Mouse (Mus musculus) lung, postnatal 14 days (tissue): ENCODE results near the gene Tnfrsf18.
A peak's percentile ranks its signal among the peaks of the same experiment; 100 is the strongest.

Experiments used
- DNase-seq: peaks from one replicate; pipeline ENCODE4 v3.0.0; 2021

Tnfrsf18 gene

GRCm38 (mm10) chr4:156026013-156026412 lies at the start of gene Tnfrsf18:
TSS of gene Tnfrsf18 (plus strand) at chr4:156026164.
- DNase-seq = peak; percentile 61

- DNase-seq = no peak
Observed at GRCm38 (mm10) chr4:155981436-155982082, 44.4 kb upstream of the Tnfrsf18 start.

- DNase-seq = no peak
Observed at GRCm38 (mm10) chr4:155983788-155984187, 42.2 kb upstream of the Tnfrsf18 start.

- peak; percentile 8 for DNase-seq
Observed at GRCm38 (mm10) chr4:155991211-155991907, 34.6 kb upstream of the Tnfrsf18 start.

- no peak for DNase-seq
Observed at GRCm38 (mm10) chr4:155991908-155992230, 34.1 kb upstream of the Tnfrsf18 start.

- peak; percentile 83 for DNase-seq
Observed at GRCm38 (mm10) chr4:155992241-155992905, 33.6 kb upstream of the Tnfrsf18 start, which contains the start of the genes B3galt6 and Sdf4. TSS of gene B3galt6 (minus strand) at chr4:155992649. TSS of gene Sdf4 (plus strand) at chr4:155992872.

- peak; percentile 97 for DNase-seq
Observed at GRCm38 (mm10) chr4:155992906-155993547, 32.9 kb upstream of the Tnfrsf18 start.

- no peak for DNase-seq
Observed at GRCm38 (mm10) chr4:155993606-155994005, 32.4 kb upstream of the Tnfrsf18 start.

GRCm38 (mm10) chr4:156004109-156004508 lies 21.9 kb upstream of the Tnfrsf18 start:
- DNase-seq = no peak

GRCm38 (mm10) chr4:156008369-156008768 lies 17.6 kb upstream of the Tnfrsf18 start:
- no peak for DNase-seq

GRCm38 (mm10) chr4:156013637-156014036 lies 12.3 kb upstream of the Tnfrsf18 start, which contains the start of gene Tnfrsf4:
TSS of gene Tnfrsf4 (plus strand) at chr4:156013843.
- DNase-seq = no peak

GRCm38 (mm10) chr4:156014436-156014835 lies 11.5 kb upstream of the Tnfrsf18 start:
- DNase-seq = no peak

GRCm38 (mm10) chr4:156019771-156020170 lies 6.2 kb upstream of the Tnfrsf18 start:
- no peak for DNase-seq

GRCm38 (mm10) chr4:156021381-156021780 lies 4.6 kb upstream of the Tnfrsf18 start:
- DNase-seq = no peak

GRCm38 (mm10) chr4:156021942-156022419 lies 4.0 kb upstream of the Tnfrsf18 start:
- DNase-seq = no peak

GRCm38 (mm10) chr4:156023520-156023919 lies 2.4 kb upstream of the Tnfrsf18 start:
- no peak for DNase-seq

GRCm38 (mm10) chr4:156024184-156024583 lies 1.8 kb upstream of the Tnfrsf18 start:
- no peak for DNase-seq

GRCm38 (mm10) chr4:156028580-156028979 lies 2.6 kb downstream of the Tnfrsf18 start:
- DNase-seq = no peak

- DNase-seq = no peak
Observed at GRCm38 (mm10) chr4:156030651-156031118, 4.7 kb downstream of the Tnfrsf18 start.

- DNase-seq = no peak
Observed at GRCm38 (mm10) chr4:156031255-156031592, 5.3 kb downstream of the Tnfrsf18 start.

GRCm38 (mm10) chr4:156031593-156032391 lies 5.8 kb downstream of the Tnfrsf18 start:
- DNase-seq = peak; percentile 78

- DNase-seq = no peak
Observed at GRCm38 (mm10) chr4:156032856-156033255, 6.9 kb downstream of the Tnfrsf18 start.
